Mouse (Mus musculus): Measurements from ENCODE around the gene Phlpp2. TPM values are rescaled to one million over a fixed set of nuclear protein-coding genes. Genes with fewer than 3 reads are reported as not detected.

The Phlpp2 gene
- total and polyA plus RNA-seq, 3 experiments: 1.7 to 5.9 TPM; not detected in 1

- no peak overlapping the region for H3K27ac ChIP-seq (ENCODE audit: control insufficient read depth, low read depth, low read length)
- no peak for DNase-seq (ENCODE audit: low read depth, low spot score)
- H3K36me3 ChIP-seq (ENCODE audit: control insufficient read depth in 1 of 2, insufficient read depth in 2 of 2, low read length in 2 of 2): no peaks in the 10 kb centered on the region
- no peak for TF ChIP-seq CHD1 (IDR thresholded peaks at IDR 0.05; ENCODE audit: low read depth, low read length)
- TF ChIP-seq USF2 (IDR thresholded peaks at IDR 0.05; ENCODE audit: borderline replicate concordance in 1 of 2, insufficient read depth in 1 of 2, low read depth in 1 of 2, low read length in 2 of 2): no peak
- no peak for TF ChIP-seq ETS1 (IDR thresholded peaks at IDR 0.05; ENCODE audit: low read depth, low read length)
- TF ChIP-seq CTCF (IDR thresholded peaks at IDR 0.05 in 2 of 3, conservative IDR thresholded peaks at IDR 0.05 in 1 of 3; ENCODE audit: control insufficient read depth in 1 of 3, insufficient read depth in 1 of 3, low read depth in 2 of 3, low read length in 3 of 3, poor library complexity in 1 of 3, severe bottlenecking in 1 of 3): no peak
- no peak for TF ChIP-seq POLR2A (IDR thresholded peaks at IDR 0.05; ENCODE audit: control insufficient read depth in 1 of 2, insufficient read depth in 1 of 2, low read depth in 1 of 2, low read length in 2 of 2, poor library complexity in 1 of 2)
- TF ChIP-seq UBTF (IDR thresholded peaks at IDR 0.05; ENCODE audit: borderline replicate concordance, insufficient read depth, low read depth, low read length): no peak
- no peak for TF ChIP-seq KAT2A (conservative IDR thresholded peaks at IDR 0.05; ENCODE audit: low read depth, low read length)
- H3K9ac ChIP-seq (ENCODE audit: control insufficient read depth, low read depth, low read length, poor library complexity, severe bottlenecking): no peak overlapping the region
- no peaks in the 10 kb centered on the region for H3K27me3 ChIP-seq (ENCODE audit: control insufficient read depth in 1 of 2, insufficient read depth in 2 of 2, low read length in 2 of 2)
- H3K9me3 ChIP-seq (replicated peaks; ENCODE audit: insufficient read depth, low read length): no peaks in the 10 kb centered on the region
- H3K79me2 ChIP-seq (ENCODE audit: control insufficient read depth, insufficient read depth, low read length, poor library complexity): no peaks in the 10 kb centered on the region
- H3K4me3 ChIP-seq (ENCODE audit: control insufficient read depth in 1 of 2, insufficient read depth in 1 of 2, low read depth in 2 of 2, low read length in 2 of 2): no peak overlapping the region
- H3K4me1 ChIP-seq (ENCODE audit: control insufficient read depth in 1 of 2, insufficient read depth in 2 of 2, low read length in 2 of 2): peaks cover 0 to 5% of the 10 kb centered on the region in 2 experiments; a peak in 1 of 4 replicates
Measured at GRCm38 (mm10) chr8:109945694-109946093, 77.4 kb downstream of the Phlpp2 start.

GRCm38 (mm10) chr8:109946272-109946671 lies 77.9 kb downstream of the Phlpp2 start:
- H3K9ac ChIP-seq (ENCODE audit: control insufficient read depth, low read depth, low read length, poor library complexity, severe bottlenecking): no peak overlapping the region
- no peaks in the 10 kb centered on the region for H3K79me2 ChIP-seq (ENCODE audit: control insufficient read depth, insufficient read depth, low read length, poor library complexity)
- no peak for DNase-seq (ENCODE audit: low read depth, low spot score)
- H3K36me3 ChIP-seq (ENCODE audit: control insufficient read depth in 1 of 2, insufficient read depth in 2 of 2, low read length in 2 of 2): no peaks in the 10 kb centered on the region
- no peaks in the 10 kb centered on the region for H3K27me3 ChIP-seq (ENCODE audit: control insufficient read depth in 1 of 2, insufficient read depth in 2 of 2, low read length in 2 of 2)
- no peak overlapping the region for H3K27ac ChIP-seq (ENCODE audit: control insufficient read depth, low read depth, low read length)
- H3K9me3 ChIP-seq (replicated peaks; ENCODE audit: insufficient read depth, low read length): no peaks in the 10 kb centered on the region
- peaks cover 0 to 5% of the 10 kb centered on the region in 2 experiments; a peak in 1 of 4 replicates for H3K4me1 ChIP-seq (ENCODE audit: control insufficient read depth in 1 of 2, insufficient read depth in 2 of 2, low read length in 2 of 2)
- H3K4me3 ChIP-seq (ENCODE audit: control insufficient read depth in 1 of 2, insufficient read depth in 1 of 2, low read depth in 2 of 2, low read length in 2 of 2): no peak overlapping the region
- TF ChIP-seq GABPA (IDR thresholded peaks at IDR 0.05; ENCODE audit: low read depth, low read length): no peak
- TF ChIP-seq ZMIZ1 (IDR thresholded peaks at IDR 0.05; ENCODE audit: low read depth, low read length): no peak
- no peak for TF ChIP-seq JUND (IDR thresholded peaks at IDR 0.05; ENCODE audit: low read depth, low read length)
- no peak for TF ChIP-seq MXI1 (IDR thresholded peaks at IDR 0.05; ENCODE audit: low read depth, low read length)
- no peak for TF ChIP-seq E2F4 (IDR thresholded peaks at IDR 0.05; ENCODE audit: borderline replicate concordance, low read depth, low read length)
- no peak for TF ChIP-seq ZNF384 (IDR thresholded peaks at IDR 0.05; ENCODE audit: low read depth, low read length)
- no peak for TF ChIP-seq BHLHE40 (IDR thresholded peaks at IDR 0.05; ENCODE audit: borderline replicate concordance, low read depth, low read length)
- TF ChIP-seq POLR2AphosphoS5 (IDR thresholded peaks at IDR 0.05; ENCODE audit: borderline replicate concordance, low read depth, low read length): no peak
- TF ChIP-seq NELFE (IDR thresholded peaks at IDR 0.05; ENCODE audit: low read depth, low read length): no peak
- no peak for TF ChIP-seq SMC3 (IDR thresholded peaks at IDR 0.05; ENCODE audit: low read depth, low read length)
- TF ChIP-seq MYB (IDR thresholded peaks at IDR 0.05; ENCODE audit: low read depth, low read length): no peak
- TF ChIP-seq KAT2A (conservative IDR thresholded peaks at IDR 0.05; ENCODE audit: low read depth, low read length): no peak
- no peak for TF ChIP-seq ETS1 (IDR thresholded peaks at IDR 0.05; ENCODE audit: low read depth, low read length)
- TF ChIP-seq MYC (IDR thresholded peaks at IDR 0.05; ENCODE audit: low read depth, low read length): no peak
